Mouse (Mus musculus) WW6 (cell line): ENCODE measurements around the gene Baiap2.
A peak's percentile ranks its signal among the peaks of the same experiment; 100 is the strongest.

Experiments
- DNase-seq: peaks from one replicate; pipeline ENCODE4 v3.0.0-alpha.2; 2013; ENCODE audit warnings: low read depth, low spot score

The Baiap2 gene

GRCm38 (mm10) chr11:119942727-119943427 is at the start of gene Baiap2:
Baiap2 (plus strand) TSS chr11:119942763.
- peak; percentile 98 for DNase-seq

- no peak for DNase-seq
These were observed 48.8 kb upstream of the Baiap2 start for GRCm38 (mm10) chr11:119893667-119894236.

- peak; percentile 54 for DNase-seq
These were observed 47.9 kb upstream of the Baiap2 start for GRCm38 (mm10) chr11:119894634-119895033.

- no peak for DNase-seq
These were observed 45.5 kb upstream of the Baiap2 start for GRCm38 (mm10) chr11:119897041-119897440.

- DNase-seq: no peak
These were observed 43.6 kb upstream of the Baiap2 start for GRCm38 (mm10) chr11:119898976-119899375.

GRCm38 (mm10) chr11:119901174-119901573 is 41.4 kb upstream of the Baiap2 start:
- no peak for DNase-seq

GRCm38 (mm10) chr11:119902891-119903290 is 39.7 kb upstream of the Baiap2 start:
- DNase-seq: no peak

- DNase-seq: peak; percentile 69
These were observed 37.8 kb upstream of the Baiap2 start for GRCm38 (mm10) chr11:119904621-119905286.

- no peak for DNase-seq
These were observed 36.8 kb upstream of the Baiap2 start for GRCm38 (mm10) chr11:119905794-119906193.

- DNase-seq: no peak
These were observed 35.4 kb upstream of the Baiap2 start for GRCm38 (mm10) chr11:119907006-119907650.

GRCm38 (mm10) chr11:119907711-119908110 is 34.9 kb upstream of the Baiap2 start:
- DNase-seq: no peak

- peak; percentile 49 for DNase-seq
These were observed 33.1 kb upstream of the Baiap2 start for GRCm38 (mm10) chr11:119909436-119909835.

GRCm38 (mm10) chr11:119912845-119913244 is 29.7 kb upstream of the Baiap2 start:
- DNase-seq: no peak

GRCm38 (mm10) chr11:119913291-119913934 is 29.1 kb upstream of the Baiap2 start, which contains the start of gene Chmp6:
Chmp6 (plus strand) TSS chr11:119913441.
- peak; percentile 75 for DNase-seq

- DNase-seq: no peak
These were observed 28.6 kb upstream of the Baiap2 start for GRCm38 (mm10) chr11:119913935-119914314.

- DNase-seq: no peak
These were observed 28.2 kb upstream of the Baiap2 start for GRCm38 (mm10) chr11:119914381-119914780.

GRCm38 (mm10) chr11:119915666-119916065 is 26.9 kb upstream of the Baiap2 start:
- no peak for DNase-seq

GRCm38 (mm10) chr11:119916102-119916790 is 26.3 kb upstream of the Baiap2 start:
- DNase-seq: no peak

- DNase-seq: no peak
These were observed 25.6 kb upstream of the Baiap2 start for GRCm38 (mm10) chr11:119916834-119917469.

- no peak for DNase-seq
These were observed 24.0 kb upstream of the Baiap2 start for GRCm38 (mm10) chr11:119918521-119918920.

- no peak for DNase-seq
These were observed 23.1 kb upstream of the Baiap2 start for GRCm38 (mm10) chr11:119919432-119919831.
